Mouse (Mus musculus) midbrain, embryonic 12.5 days (tissue): ENCODE measurements around the gene Egf. TPM values are rescaled to one million over a fixed set of nuclear protein-coding genes. Genes with fewer than 3 reads are reported as not detected.
A peak's percentile ranks its signal among the peaks of the same experiment; 100 is the strongest.
"Not testable (repeated sequence)": the region's sequence is repeated elsewhere in the genome, so short reads cannot be mapped to it uniquely, and the experiment has no call there.

Source experiments
- ATAC-seq: fragments of 200-750 bp; cut with Nextera tagmentation; 2 replicates; pipeline ENCODE4 v1.8.0; 2017; ENCODE audit warnings: low read depth, moderate TSS enrichment, moderate library complexity; ENCODE audit not compliant: low FRiP score
- H3K27ac ChIP-seq: fragments of 300-500 bp; sonication (generic); replicated peaks from 2 replicates; pipeline ENCODE4 v1.5.1; 2016; ENCODE audit warnings: mild to moderate bottlenecking
- H3K27me3 ChIP-seq: fragments of 300-500 bp; sonication (generic); 2 replicates; pipeline ENCODE4 v1.6.1; 2016; ENCODE audit warnings: mild to moderate bottlenecking
- H3K36me3 ChIP-seq: fragments of 300-500 bp; sonication (generic); 2 replicates; pipeline ENCODE4 v1.6.1; 2016
- H3K4me1 ChIP-seq: fragments of 300-500 bp; sonication (generic); 2 replicates; pipeline ENCODE4 v1.6.1; 2016
- H3K4me2 ChIP-seq: fragments of 300-500 bp; sonication (generic); replicated peaks from 2 replicates; pipeline ENCODE4 v1.6.1; 2016; ENCODE audit warnings: mild to moderate bottlenecking, moderate library complexity
- H3K4me3 ChIP-seq: fragments of 300-500 bp; sonication (generic); 2 replicates; pipeline ENCODE4 v1.5.1; 2016; ENCODE audit warnings: mild to moderate bottlenecking
- H3K9ac ChIP-seq: fragments of 300-500 bp; sonication (generic); replicated peaks from 2 replicates; pipeline ENCODE4 v1.6.1; 2016; ENCODE audit warnings: mild to moderate bottlenecking, moderate library complexity
- H3K9me3 ChIP-seq: fragments of 300-500 bp; sonication (generic); 2 replicates; pipeline ENCODE4 v1.6.1; 2016; ENCODE audit warnings: mild to moderate bottlenecking
- WGBS: fragments of 180-500 bp; shearing (Covaris S2); methylation state at CpG from one replicate; pipeline ENCODE4 v1.1.7; 2016; 5-methylcytosine and 5-hydroxymethylcytosine counted together
- polyA plus RNA-seq: library from polyadenylated mRNA; unstranded; fragments of >200 nt; fragmentation: Nextera tagmentation; extraction: Ambion mirVana; gene quantifications from 2 replicates; pipeline ENCODE4 v1.2.1, GENCODE M21; 2016

Egf gene
- 1.9 and 2.1 TPM in 2 replicates for polyA plus RNA-seq

DNA sequence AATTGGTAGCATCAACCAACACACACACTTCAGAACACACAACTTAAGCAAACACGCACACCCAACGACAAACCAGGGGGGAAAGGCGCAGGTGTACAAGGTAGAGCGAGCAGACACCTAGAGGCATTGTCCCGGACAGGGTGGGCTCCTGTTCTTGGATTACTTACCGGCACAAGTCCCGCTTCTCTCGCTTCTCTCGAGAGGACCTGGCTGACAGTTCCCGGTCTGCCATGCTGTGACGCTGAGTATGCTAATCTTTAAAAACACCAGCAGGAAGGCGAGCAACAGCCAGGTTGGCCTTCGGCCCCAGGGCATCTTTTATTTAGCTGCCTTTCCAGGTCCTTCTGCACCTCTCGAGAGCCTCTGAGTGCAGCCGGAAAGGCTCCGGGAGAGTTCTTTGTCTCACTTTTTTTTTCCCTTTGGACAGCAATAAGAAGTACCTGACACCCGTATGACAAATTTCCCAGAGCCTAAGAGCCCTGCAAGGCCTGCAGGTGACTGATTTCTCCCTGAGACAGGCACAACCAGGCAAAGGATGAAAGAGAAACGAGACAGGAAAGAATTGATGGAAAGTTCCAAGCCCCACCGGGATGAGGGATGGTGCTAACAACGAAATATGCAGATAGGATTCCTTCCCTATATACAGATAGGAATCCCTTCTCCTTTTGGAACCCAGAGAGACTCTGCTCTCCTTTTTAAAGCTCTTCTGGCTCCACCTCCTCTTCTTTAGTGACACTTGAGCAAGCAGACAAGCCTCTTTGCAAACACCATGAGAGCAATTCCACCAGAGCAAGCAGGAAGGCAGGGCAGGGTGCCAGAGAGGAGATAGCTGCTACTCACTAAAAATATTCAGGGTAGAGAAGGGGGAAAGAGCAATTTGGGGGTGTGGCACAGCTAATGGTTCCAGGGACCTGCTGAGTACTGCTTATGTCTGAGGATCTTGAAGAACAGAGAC, at the start of gene Egf:
Gene Egf (minus strand): TSS at position 667 of the 955 bp plus-strand sequence.
- peaks cover 16% of the 10 kb centered on the region for H3K4me1 ChIP-seq
- H3K9me3 ChIP-seq = no peaks in the 10 kb centered on the region
- 11% methylated on average over 20 of the region's 20 CpGs for WGBS
- peak within 1 kb of the TSS; percentile 23 for H3K4me3 ChIP-seq
- no peak for ATAC-seq
- no peak within 1 kb of the TSS for H3K27ac ChIP-seq
- H3K36me3 ChIP-seq = no peaks in the 10 kb centered on the region
- H3K4me2 ChIP-seq = peak within 1 kb of the TSS; percentile 54
- H3K9ac ChIP-seq = no peak within 1 kb of the TSS
- H3K27me3 ChIP-seq = peaks cover 20% of the 10 kb centered on the region

DNA sequence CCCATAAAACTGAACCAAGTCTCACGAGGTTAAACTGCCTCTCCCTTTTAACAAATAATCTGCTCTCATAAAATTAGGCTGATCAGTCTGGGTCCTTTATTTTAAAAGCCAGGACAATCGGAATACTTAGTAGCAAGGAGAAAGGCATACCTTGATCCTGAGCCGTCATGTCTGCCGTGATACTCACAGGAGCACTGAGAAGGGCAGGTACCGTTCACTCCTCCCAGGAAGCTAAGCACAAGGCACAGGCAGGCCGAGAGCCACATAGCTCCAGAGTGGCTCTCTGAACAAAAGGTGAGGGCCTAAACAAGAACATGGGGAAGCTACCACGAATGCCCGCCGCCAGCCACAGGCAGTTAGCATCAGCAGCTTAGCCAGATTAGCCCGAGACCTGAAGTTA, 48.6 kb upstream of the Egf start, which contains the start of gene Lrit3:
Gene Lrit3 (minus strand): TSS at position 266 of the 400 bp plus-strand sequence.
- Histone ChIP-seq H3K27me3 (no peaks in the 10 kb centered on the region), H3K9ac (no peak within 1 kb of the TSS), H3K4me3 (no peak within 1 kb of the TSS), H3K36me3 (no peaks in the 10 kb centered on the region), H3K4me2 (no peak within 1 kb of the TSS), H3K27ac (no peak within 1 kb of the TSS), H3K4me1 (no peaks in the 10 kb centered on the region), H3K9me3 (no peaks in the 10 kb centered on the region)
- ATAC-seq = no peak
- 79% methylated on average over 10 of the region's 10 CpGs for WGBS

DNA sequence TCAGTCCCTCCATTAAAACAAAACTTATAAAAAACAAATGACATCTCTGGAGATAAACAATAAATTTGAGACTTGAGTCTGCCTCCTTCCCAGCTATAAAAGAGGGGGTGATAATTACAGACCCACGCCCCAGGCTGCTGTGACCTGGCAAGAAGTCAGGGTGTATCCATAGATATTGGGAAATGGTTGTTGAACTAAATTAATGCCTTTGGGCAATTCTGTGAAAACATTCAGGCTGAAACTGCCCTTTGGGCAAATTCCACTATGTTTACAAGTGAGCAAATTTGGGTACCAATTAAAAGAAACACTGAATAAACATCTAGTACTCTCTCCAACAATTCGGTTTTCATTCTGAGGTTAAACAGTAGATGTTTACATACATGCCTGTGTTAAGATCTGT, 43.9 kb upstream of the Egf start:
- H3K4me1 ChIP-seq = no peaks in the 10 kb centered on the region
- no peaks in the 10 kb centered on the region for H3K36me3 ChIP-seq
- no peak overlapping the region for H3K27ac ChIP-seq
- no peak for ATAC-seq
- H3K9me3 ChIP-seq = no peaks in the 10 kb centered on the region
- 86% methylated on average over 2 of the region's 2 CpGs for WGBS
- no peak overlapping the region for H3K9ac ChIP-seq
- H3K27me3 ChIP-seq = no peaks in the 10 kb centered on the region
- H3K4me2 ChIP-seq = no peak overlapping the region
- H3K4me3 ChIP-seq = no peak overlapping the region

DNA sequence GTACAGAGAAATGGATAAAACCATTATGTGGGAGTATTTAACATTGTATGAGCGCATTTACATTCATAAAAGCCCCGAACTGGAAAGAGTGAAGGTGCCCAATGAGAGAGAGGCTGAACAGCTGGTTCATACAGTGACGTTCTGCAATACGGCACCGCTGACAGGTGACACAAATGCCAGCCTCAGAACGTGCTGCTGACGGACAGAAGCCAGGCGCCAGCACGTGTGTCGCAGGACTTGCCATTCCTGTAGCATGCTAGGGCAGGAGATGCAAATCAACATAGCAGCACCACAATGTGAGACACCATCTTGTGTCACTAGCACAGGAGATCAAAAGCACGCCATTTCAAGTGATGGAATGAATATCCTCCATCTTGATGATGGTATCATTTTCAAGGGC, 43.4 kb upstream of the Egf start:
- Histone ChIP-seq H3K4me1 (no peaks in the 10 kb centered on the region), H3K27me3 (no peaks in the 10 kb centered on the region), H3K9ac (no peak overlapping the region), H3K36me3 (no peaks in the 10 kb centered on the region), H3K4me2 (no peak overlapping the region), H3K4me3 (no peak overlapping the region), H3K9me3 (no peaks in the 10 kb centered on the region), H3K27ac (no peak overlapping the region)
- 89% methylated on average over 11 of the region's 11 CpGs for WGBS
- ATAC-seq = no peak

- H3K27me3 ChIP-seq = no peaks in the 10 kb centered on the region
- no peak for ATAC-seq
- no peaks in the 10 kb centered on the region for H3K36me3 ChIP-seq
- no peak overlapping the region for H3K4me3 ChIP-seq
- H3K9me3 ChIP-seq = no peaks in the 10 kb centered on the region
- H3K4me2 ChIP-seq = no peak overlapping the region
- H3K9ac ChIP-seq = no peak overlapping the region
- no peak overlapping the region for H3K27ac ChIP-seq
- WGBS = 77% methylated on average over 5 of the region's 5 CpGs
- no peaks in the 10 kb centered on the region for H3K4me1 ChIP-seq
Observed at GRCm38 (mm10) chr3:129797341-129797740, 42.2 kb upstream of the Egf start.

- Histone ChIP-seq H3K4me2 (no peak overlapping the region), H3K9me3 (no peaks in the 10 kb centered on the region), H3K27ac (no peak overlapping the region), H3K4me3 (no peak overlapping the region), H3K4me1 (no peaks in the 10 kb centered on the region), H3K36me3 (no peaks in the 10 kb centered on the region), H3K9ac (no peak overlapping the region), H3K27me3 (no peaks in the 10 kb centered on the region)
- no peak for ATAC-seq
- 91% methylated on average over 5 of the region's 5 CpGs for WGBS
Observed at GRCm38 (mm10) chr3:129793801-129794200, 38.7 kb upstream of the Egf start.

GRCm38 (mm10) chr3:129782746-129783145, 27.6 kb upstream of the Egf start:
- no peak overlapping the region for H3K4me3 ChIP-seq
- H3K27ac ChIP-seq = no peak overlapping the region
- H3K4me1 ChIP-seq = no peaks in the 10 kb centered on the region
- H3K27me3 ChIP-seq = no peaks in the 10 kb centered on the region
- H3K36me3 ChIP-seq = no peaks in the 10 kb centered on the region
- 91% methylated on average over 3 of the region's 3 CpGs for WGBS
- no peak overlapping the region for H3K9ac ChIP-seq
- H3K4me2 ChIP-seq = no peak overlapping the region
- no peak for ATAC-seq
- H3K9me3 ChIP-seq = no peaks in the 10 kb centered on the region

DNA sequence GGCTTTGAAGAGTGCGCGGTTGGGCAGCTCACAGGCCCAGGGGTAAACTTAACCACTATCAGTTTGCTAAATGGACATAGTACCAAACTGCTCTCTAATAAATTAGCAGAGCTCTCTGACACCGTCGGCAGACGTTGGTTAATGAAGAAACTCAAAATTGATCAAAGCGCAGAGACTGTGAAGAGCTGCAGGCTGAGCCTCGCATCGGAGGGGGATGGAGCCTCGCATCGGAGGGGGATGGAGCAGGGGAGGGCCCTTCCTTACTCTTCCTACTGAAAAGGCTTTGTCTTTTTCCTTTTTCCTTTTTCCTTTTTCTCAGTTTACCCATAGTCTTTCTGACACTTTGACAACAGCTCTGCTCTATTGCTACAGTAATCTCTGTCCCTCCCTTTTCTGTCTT, 26.3 kb upstream of the Egf start:
- H3K9ac ChIP-seq = no peak overlapping the region
- H3K9me3 ChIP-seq = no peaks in the 10 kb centered on the region
- no peak overlapping the region for H3K27ac ChIP-seq
- H3K27me3 ChIP-seq = no peaks in the 10 kb centered on the region
- no peaks in the 10 kb centered on the region for H3K36me3 ChIP-seq
- H3K4me1 ChIP-seq = no peaks in the 10 kb centered on the region
- 0 out of 2 replicates have a peak overlapping the region, but pooled peaks have one; percentile 3 for H3K4me2 ChIP-seq
- ATAC-seq = no peak
- WGBS = 22% methylated on average over 10 of the region's 10 CpGs
- no peak overlapping the region for H3K4me3 ChIP-seq

DNA sequence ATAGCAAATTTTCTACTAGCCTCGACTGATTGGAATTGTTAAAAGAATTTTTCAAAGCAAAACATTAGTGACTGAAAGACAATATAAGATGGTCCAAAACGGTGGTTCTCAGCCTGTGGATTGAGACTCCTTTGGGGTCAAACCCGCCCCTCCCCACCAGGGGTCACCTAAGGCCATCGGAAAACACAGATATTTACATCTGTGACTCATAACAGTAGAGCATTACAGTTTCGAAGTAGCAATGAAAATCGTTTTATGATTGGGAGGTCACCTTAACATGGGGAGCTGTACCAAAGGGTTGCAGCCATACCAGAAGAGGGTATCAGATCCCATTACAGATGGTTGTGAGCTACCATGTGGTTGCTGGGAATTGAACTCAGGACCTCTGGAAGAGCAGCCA, 16.1 kb upstream of the Egf start:
- H3K4me2 ChIP-seq = no peak overlapping the region
- ATAC-seq = no peak
- H3K4me3 ChIP-seq = no peak overlapping the region
- H3K36me3 ChIP-seq = no peaks in the 10 kb centered on the region
- no peaks in the 10 kb centered on the region for H3K9me3 ChIP-seq
- no peaks in the 10 kb centered on the region for H3K4me1 ChIP-seq
- WGBS = 86% methylated on average over 6 of the region's 6 CpGs
- no peaks in the 10 kb centered on the region for H3K27me3 ChIP-seq
- H3K27ac ChIP-seq = no peak overlapping the region
- H3K9ac ChIP-seq = no peak overlapping the region

GRCm38 (mm10) chr3:129766971-129767794, 12.1 kb upstream of the Egf start:
- no peaks in the 10 kb centered on the region for H3K27me3 ChIP-seq
- H3K9ac ChIP-seq = no peak overlapping the region
- H3K4me3 ChIP-seq = no peak overlapping the region
- WGBS = 88% methylated on average over 10 of the region's 10 CpGs
- H3K4me1 ChIP-seq = no peaks in the 10 kb centered on the region
- ATAC-seq = no peak
- H3K4me2 ChIP-seq = no peak overlapping the region
- no peak overlapping the region for H3K27ac ChIP-seq
- peaks cover 2% of the 10 kb centered on the region; the same call in 1 of the 2 replicates for H3K9me3 ChIP-seq
- no peaks in the 10 kb centered on the region for H3K36me3 ChIP-seq

- no peak overlapping the region for H3K4me3 ChIP-seq
- H3K9me3 ChIP-seq = peaks cover 2% of the 10 kb centered on the region; the same call in 1 of the 2 replicates
- H3K27me3 ChIP-seq = no peaks in the 10 kb centered on the region
- H3K4me1 ChIP-seq = no peaks in the 10 kb centered on the region
- no peak overlapping the region for H3K27ac ChIP-seq
- 85% methylated on average over 4 of the region's 4 CpGs for WGBS
- H3K9ac ChIP-seq = no peak overlapping the region
- no peak for ATAC-seq
- H3K36me3 ChIP-seq = no peaks in the 10 kb centered on the region
- H3K4me2 ChIP-seq = no peak overlapping the region
Observed at GRCm38 (mm10) chr3:129766106-129766505, 11.0 kb upstream of the Egf start.

DNA sequence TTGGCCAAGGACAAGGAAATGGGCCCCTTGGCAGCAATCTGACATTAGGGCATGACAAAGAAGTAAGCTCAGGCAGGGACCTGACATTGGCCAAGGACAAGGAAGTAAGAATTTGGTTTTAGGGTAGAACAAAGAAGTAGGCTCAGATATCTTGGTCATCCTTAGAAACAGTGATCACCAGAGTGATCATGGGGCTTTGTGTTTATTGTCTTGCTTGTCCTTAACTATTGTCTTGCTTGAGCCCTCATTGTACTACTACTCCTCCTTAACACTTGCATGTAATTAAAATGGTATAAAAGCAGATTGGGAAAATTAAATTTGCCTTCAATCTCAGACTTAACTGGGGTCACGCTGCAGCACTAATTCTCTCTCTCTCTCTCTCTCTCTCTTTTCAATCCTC, 2.5 kb upstream of the Egf start:
- not testable (repeated sequence) for H3K36me3 ChIP-seq, ATAC-seq, H3K9me3 ChIP-seq, H3K9ac ChIP-seq, H3K4me2 ChIP-seq, H3K4me3 ChIP-seq, H3K27ac ChIP-seq
- Histone ChIP-seq H3K27me3 (peaks cover 18% of the 10 kb centered on the region), H3K4me1 (peaks cover 16% of the 10 kb centered on the region)
- WGBS = 80% methylated on average over 1 of the region's 1 CpGs
